Mouse (Mus musculus): Measurements from ENCODE around the gene Eya2. TPM values are rescaled to one million over a fixed set of nuclear protein-coding genes. Genes with fewer than 3 reads are reported as not detected.

Eya2 gene
- polyA plus RNA-seq, 1 experiment from 2014 or later, result 1.6 TPM

DNA sequence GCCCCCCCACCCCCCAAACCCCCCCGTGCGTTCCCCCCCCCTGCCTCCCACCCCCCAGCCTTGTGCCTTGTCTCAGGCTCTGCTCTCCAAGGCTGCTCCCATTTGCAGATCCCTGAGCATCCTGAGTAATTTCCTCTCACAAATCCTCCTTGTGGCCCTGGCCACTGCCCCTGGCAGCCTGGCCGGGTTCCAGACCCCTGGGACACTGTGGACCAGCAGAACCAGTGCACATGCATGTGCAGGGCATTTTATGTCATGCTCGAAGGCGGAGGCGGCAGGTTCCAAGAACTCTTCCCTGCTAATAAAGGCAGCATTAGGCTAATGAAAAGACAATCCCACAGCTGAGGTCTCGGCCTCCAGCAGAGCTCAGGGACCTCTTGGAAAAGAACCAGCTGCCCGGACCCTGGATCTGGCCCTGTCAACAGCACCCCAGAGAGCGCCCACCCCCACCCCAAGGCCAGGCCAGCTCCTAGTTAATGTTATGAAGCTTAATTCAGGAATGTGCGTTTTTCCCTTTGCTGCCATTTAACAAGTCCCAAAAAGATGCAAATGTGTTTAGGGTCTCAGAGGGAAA, 174.6 kb downstream of the Eya2 start:
- no peak for TF ChIP-seq CTCF (IDR thresholded peaks at IDR 0.05; ENCODE audit: low read depth)
- ATAC-seq (ENCODE audit: insufficient read depth) (no peak), DNase-seq (no peak)
- H3K9me3 ChIP-seq (ENCODE audit: low read depth, low read length), result no peaks in the 10 kb centered on the region
- no peak overlapping the region for H3K4me3 ChIP-seq (ENCODE audit: low read depth, low read length)
- no peak overlapping the region for H3K4me2 ChIP-seq
- H3K4me1 ChIP-seq (ENCODE audit: insufficient read depth), result no peaks in the 10 kb centered on the region
- H3K36me3 ChIP-seq (ENCODE audit: insufficient read depth), result no peaks in the 10 kb centered on the region
- 60% methylated on average over 9 of the region's 10 CpGs for WGBS
- H3K27ac ChIP-seq (ENCODE audit: low read depth), result no peak overlapping the region
- H3K27me3 ChIP-seq (ENCODE audit: insufficient read depth, low read length), result no peaks in the 10 kb centered on the region
- H3K9ac ChIP-seq, result no peak overlapping the region

GRCm38 (mm10) chr2:165778927-165779326, 184.1 kb downstream of the Eya2 start:
- no peak overlapping the region for H3K27ac ChIP-seq (ENCODE audit: low read depth)
- DNase-seq (peak; percentile 94), ATAC-seq (ENCODE audit: insufficient read depth) (peak; percentile 61)
- H3K4me2 ChIP-seq, result no peak overlapping the region
- H3K9me3 ChIP-seq (ENCODE audit: low read depth, low read length), result no peaks in the 10 kb centered on the region
- no peak overlapping the region for H3K4me3 ChIP-seq (ENCODE audit: low read depth, low read length)
- no peak overlapping the region for H3K9ac ChIP-seq
- no peaks in the 10 kb centered on the region for H3K4me1 ChIP-seq (ENCODE audit: insufficient read depth)
- WGBS, result 21% methylated on average over 6 of the region's 6 CpGs
- no peaks in the 10 kb centered on the region for H3K27me3 ChIP-seq (ENCODE audit: insufficient read depth, low read length)
- peaks cover 23% of the 10 kb centered on the region; the same call in 1 of the 2 replicates for H3K36me3 ChIP-seq (ENCODE audit: insufficient read depth)
- peak; percentile 98 for TF ChIP-seq CTCF (IDR thresholded peaks at IDR 0.05; ENCODE audit: low read depth)

- no peaks in the 10 kb centered on the region for H3K27me3 ChIP-seq (ENCODE audit: insufficient read depth, low read length)
- no peaks in the 10 kb centered on the region for H3K4me1 ChIP-seq (ENCODE audit: insufficient read depth)
- H3K36me3 ChIP-seq (ENCODE audit: insufficient read depth), result peaks cover 55% of the 10 kb centered on the region
- no peak overlapping the region for H3K4me2 ChIP-seq
- peak; percentile 94 for DNase-seq
- peak; percentile 100 for TF ChIP-seq CTCF (IDR thresholded peaks at IDR 0.05; ENCODE audit: low read depth)
- H3K4me3 ChIP-seq (ENCODE audit: low read depth, low read length), result no peak overlapping the region
- peak; percentile 10; the same call in 1 of the 2 replicates for ATAC-seq (ENCODE audit: insufficient read depth)
- H3K9ac ChIP-seq, result no peak overlapping the region
- no peak overlapping the region for H3K27ac ChIP-seq (ENCODE audit: low read depth)
- no peaks in the 10 kb centered on the region for H3K9me3 ChIP-seq (ENCODE audit: low read depth, low read length)
- WGBS, result 33% methylated on average over 5 of the region's 5 CpGs
Observed at GRCm38 (mm10) chr2:165782324-165782723, 187.5 kb downstream of the Eya2 start.

DNA sequence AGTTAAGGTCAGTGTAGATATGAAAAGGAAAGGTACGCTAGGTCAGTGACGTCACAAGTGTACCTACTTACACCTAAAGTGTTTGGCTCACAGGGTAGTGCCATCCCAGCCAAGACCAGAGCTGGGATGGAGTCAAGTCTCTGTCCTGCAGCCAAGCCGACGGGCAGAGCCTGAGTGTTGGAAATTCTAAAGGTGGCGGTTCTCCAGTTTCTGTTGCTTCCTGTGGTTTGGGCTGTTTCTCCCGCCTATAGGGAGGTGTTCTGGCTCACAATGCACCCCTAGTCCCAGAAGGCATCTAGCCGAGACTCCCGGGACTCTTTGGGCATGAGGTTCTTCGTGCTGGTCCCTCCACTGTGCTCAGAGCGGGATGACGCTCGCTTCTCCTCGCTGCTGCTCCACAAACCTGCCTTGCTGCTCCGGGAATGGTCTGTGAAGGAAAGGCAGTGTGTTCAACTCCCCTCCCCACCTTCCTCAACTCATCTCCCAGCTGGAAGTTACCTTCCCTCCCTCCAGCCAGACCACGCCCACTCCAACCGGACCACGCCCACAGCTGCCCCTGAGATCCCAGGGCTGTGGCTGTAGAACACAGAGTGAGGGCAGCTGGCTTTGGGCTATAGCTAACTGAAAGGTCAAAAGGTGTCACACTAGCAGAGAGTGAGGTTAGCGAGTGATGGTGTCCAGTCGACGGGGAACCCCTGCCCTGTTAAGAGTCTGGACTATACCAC, 190.6 kb downstream of the Eya2 start:
- no peak overlapping the region for H3K4me2 ChIP-seq
- H3K9me3 ChIP-seq (ENCODE audit: low read depth, low read length), result no peaks in the 10 kb centered on the region
- DNase-seq, result no peak
- H3K9ac ChIP-seq, result no peak overlapping the region
- ATAC-seq (ENCODE audit: insufficient read depth), result no peak
- peaks cover 84% of the 10 kb centered on the region for H3K36me3 ChIP-seq (ENCODE audit: insufficient read depth)
- H3K4me1 ChIP-seq (ENCODE audit: insufficient read depth), result no peaks in the 10 kb centered on the region
- no peak overlapping the region for H3K27ac ChIP-seq (ENCODE audit: low read depth)
- H3K4me3 ChIP-seq (ENCODE audit: low read depth, low read length), result no peak overlapping the region
- no peaks in the 10 kb centered on the region for H3K27me3 ChIP-seq (ENCODE audit: insufficient read depth, low read length)
- TF ChIP-seq CTCF (IDR thresholded peaks at IDR 0.05; ENCODE audit: low read depth), result no peak
- WGBS, result 86% methylated on average over 20 of the region's 20 CpGs

GRCm38 (mm10) chr2:165786467-165786866, 191.6 kb downstream of the Eya2 start:
- Histone ChIP-seq H3K27ac (ENCODE audit: low read depth) (no peak overlapping the region), H3K4me3 (ENCODE audit: low read depth, low read length) (no peak overlapping the region), H3K9ac (no peak overlapping the region), H3K4me2 (no peak overlapping the region), H3K27me3 (ENCODE audit: insufficient read depth, low read length) (no peaks in the 10 kb centered on the region), H3K4me1 (ENCODE audit: insufficient read depth) (no peaks in the 10 kb centered on the region), H3K9me3 (ENCODE audit: low read depth, low read length) (no peaks in the 10 kb centered on the region), H3K36me3 (ENCODE audit: insufficient read depth) (peaks cover 92% of the 10 kb centered on the region)
- no peak for ATAC-seq (ENCODE audit: insufficient read depth)
- DNase-seq, result peak; percentile 53
- peak; percentile 39 for TF ChIP-seq CTCF (IDR thresholded peaks at IDR 0.05; ENCODE audit: low read depth)
- 88% methylated on average over 1 of the region's 1 CpGs for WGBS

GRCm38 (mm10) chr2:165788005-165788404, 193.2 kb downstream of the Eya2 start:
- Histone ChIP-seq H3K36me3 (ENCODE audit: insufficient read depth) (peaks cover 95% of the 10 kb centered on the region), H3K4me1 (ENCODE audit: insufficient read depth) (no peaks in the 10 kb centered on the region), H3K4me3 (ENCODE audit: low read depth, low read length) (no peak overlapping the region), H3K27me3 (ENCODE audit: insufficient read depth, low read length) (no peaks in the 10 kb centered on the region), H3K9me3 (ENCODE audit: low read depth, low read length) (no peaks in the 10 kb centered on the region), H3K4me2 (no peak overlapping the region), H3K27ac (ENCODE audit: low read depth) (no peak overlapping the region), H3K9ac (no peak overlapping the region)
- TF ChIP-seq CTCF (IDR thresholded peaks at IDR 0.05; ENCODE audit: low read depth), result no peak
- DNase-seq (peak; percentile 93), ATAC-seq (ENCODE audit: insufficient read depth) (peak; percentile 71; the same call in 1 of the 2 replicates)
- WGBS, result 44% methylated on average over 11 of the region's 11 CpGs

GRCm38 (mm10) chr2:165788796-165789195, 194.0 kb downstream of the Eya2 start:
- DNase-seq (no peak), ATAC-seq (ENCODE audit: insufficient read depth) (no peak)
- H3K36me3 ChIP-seq (ENCODE audit: insufficient read depth), result peaks cover 95% of the 10 kb centered on the region
- no peaks in the 10 kb centered on the region for H3K4me1 ChIP-seq (ENCODE audit: insufficient read depth)
- no peaks in the 10 kb centered on the region for H3K27me3 ChIP-seq (ENCODE audit: insufficient read depth, low read length)
- H3K9me3 ChIP-seq (ENCODE audit: low read depth, low read length), result no peaks in the 10 kb centered on the region
- H3K9ac ChIP-seq, result no peak overlapping the region
- no peak overlapping the region for H3K4me2 ChIP-seq
- H3K27ac ChIP-seq (ENCODE audit: low read depth), result no peak overlapping the region
- TF ChIP-seq CTCF (IDR thresholded peaks at IDR 0.05; ENCODE audit: low read depth), result no peak
- H3K4me3 ChIP-seq (ENCODE audit: low read depth, low read length), result no peak overlapping the region
- 93% methylated on average over 9 of the region's 9 CpGs for WGBS

Measured in lung, embryonic 14.5 days (tissue).